15 mouse cellular contexts compared by ENCODE assay signal in genomic region chr15:83847512-83847911, GRCm38 (mm10).
A peak's percentile ranks its signal among the peaks of the same experiment; 100 is the strongest.
DNase-seq lines count a peak whose midpoint lies in the region; ATAC-seq lines count a peak whose summit lies in the region.
"Had no signal": no experiment of that assay in that cellular context is flagged by ENCODE, and none has a peak within 500 bp of the region (broad histone marks: within the 10 kb centered on the region; RNA-seq: fewer than 3 reads in every experiment).

No protein-coding gene starts in this region.

- H3K36me3 ChIP-seq in forebrain, embryonic 14.5 days (ENCODE audit: control insufficient read depth, insufficient read depth, low read length) = no peaks in the 10 kb centered on the region
- H3K36me3 ChIP-seq in hindbrain, embryonic 16.5 days (ENCODE audit: control insufficient read depth, insufficient read depth, low read length) = no peaks in the 10 kb centered on the region
- H3K36me3 ChIP-seq: G1E; heart, embryonic 15.5 days; limb, embryonic 10.5 days; liver, embryonic 12.5 days had no signal

- 0 out of 2 replicates have a peak overlapping the region, but pooled peaks have one; percentile 26 for H3K9ac ChIP-seq in forebrain, embryonic 14.5 days (ENCODE audit: low read length)
- H3K9ac ChIP-seq in hindbrain, embryonic 16.5 days (ENCODE audit: low read depth, low read length) = no peak overlapping the region
- H3K9ac ChIP-seq: heart, embryonic 15.5 days; liver, embryonic 12.5 days had no signal

- no peak for ATAC-seq in forebrain, embryonic 14.5 days
- no peak for ATAC-seq in hindbrain, embryonic 16.5 days
- no peak for ATAC-seq in megakaryocyte, adult 5-6 weeks (ENCODE audit: poor library complexity, severe bottlenecking)
- ATAC-seq in monocyte, adult 5-6 weeks (replicated peaks; ENCODE audit: insufficient number of reproducible peaks, low FRiP score, low TSS enrichment, poor library complexity, severe bottlenecking) = no peak
- ATAC-seq: liver, embryonic 12.5 days had no signal

- peaks cover 54% of the 10 kb centered on the region for H3K4me1 ChIP-seq in forebrain, embryonic 14.5 days (ENCODE audit: control insufficient read depth, insufficient read depth, low read length)
- peaks cover 42% of the 10 kb centered on the region for H3K4me1 ChIP-seq in hindbrain, embryonic 16.5 days (ENCODE audit: control insufficient read depth, insufficient read depth, low read depth, low read length)

- peak; percentile 67 to 92 for DNase-seq in left cerebral cortex, postnatal 14 days (ENCODE audit: low spot score in 2 of 2)
- no peak for DNase-seq in left cerebral cortex, adult 9 months (ENCODE audit: low spot score in 2 of 2)
- no peak for DNase-seq in forebrain, embryonic 14.5 days (ENCODE audit: low spot score)
- DNase-seq in right cerebral cortex, postnatal 10 days (ENCODE audit: low spot score in 2 of 2) = peak; percentile 77 to 87
- DNase-seq: adrenal gland, postnatal 10 days; cerebellum, adult 8-10 months; embryo, embryonic 11 days; thymus, postnatal 25 days had no signal

- no peaks in the 10 kb centered on the region for H3K27me3 ChIP-seq in forebrain, embryonic 14.5 days (replicated peaks; ENCODE audit: control insufficient read depth, insufficient read depth, low read length)
- no peaks in the 10 kb centered on the region for H3K27me3 ChIP-seq in hindbrain, embryonic 16.5 days (replicated peaks; ENCODE audit: control insufficient read depth, insufficient read depth, low read length)
- H3K27me3 ChIP-seq: liver, embryonic 12.5 days had no signal

- WGBS in forebrain, embryonic 14.5 days = 70% methylated on average over 4 of the region's 4 CpGs
- 58% methylated on average over 4 of the region's 4 CpGs for WGBS in hindbrain, embryonic 16.5 days

- H3K4me3 ChIP-seq in forebrain, embryonic 14.5 days (ENCODE audit: low read depth, low read length) = no peak overlapping the region
- no peak overlapping the region for H3K4me3 ChIP-seq in hindbrain, embryonic 16.5 days (ENCODE audit: low read length)
- H3K4me3 ChIP-seq: heart, embryonic 15.5 days; limb, embryonic 10.5 days; liver, embryonic 12.5 days had no signal

- H3K27ac ChIP-seq in forebrain, embryonic 14.5 days (ENCODE audit: low read depth, low read length) = peak overlapping the region; percentile 80
- H3K27ac ChIP-seq in hindbrain, embryonic 16.5 days (ENCODE audit: low read depth, low read length) = peak overlapping the region; percentile 71
- H3K27ac ChIP-seq: heart, embryonic 15.5 days; limb, embryonic 10.5 days; liver, embryonic 12.5 days had no signal

- no peak overlapping the region for H3K4me2 ChIP-seq in forebrain, embryonic 14.5 days (ENCODE audit: low read length)
- no peak overlapping the region for H3K4me2 ChIP-seq in hindbrain, embryonic 16.5 days (ENCODE audit: low read length)
- H3K4me2 ChIP-seq: heart, embryonic 15.5 days; liver, embryonic 12.5 days had no signal

- no peaks in the 10 kb centered on the region for H3K9me3 ChIP-seq in forebrain, embryonic 14.5 days (replicated peaks; ENCODE audit: control insufficient read depth, low read length)
- no peaks in the 10 kb centered on the region for H3K9me3 ChIP-seq in hindbrain, embryonic 16.5 days (ENCODE audit: control insufficient read depth, low read length)
- H3K9me3 ChIP-seq: heart, embryonic 15.5 days; limb, embryonic 10.5 days; liver, embryonic 12.5 days had no signal

- intact Hi-C loops in left cerebral cortex, postnatal 14 days (cut with DNase I) = loop anchor here (5.0 kb wide), 1 partner anchor 65 kb away; no protein-coding TSS in a partner anchor

Comparison
In these comparisons a context has a peak if more than half of its experiments do, and no peak if none do; other contexts are left out.
1. DNase-seq: peak in left cerebral cortex, postnatal 14 days (2 of 2) and right cerebral cortex, postnatal 10 days (2 of 2); none in left cerebral cortex, adult 9 months (0 of 2) and forebrain, embryonic 14.5 days (single experiment).